Mouse (Mus musculus) MEL (cell line): Measurements from ENCODE around the gene Slc22a21. TPM values are rescaled to one million over a fixed set of nuclear protein-coding genes. Genes with fewer than 3 reads are reported as not detected.

Experiments used
- DNase-seq: peaks from one replicate; pipeline ENCODE4 v3.0.0; 2011; ENCODE audit warnings: low read depth, low spot score
- H3K27ac ChIP-seq: 2 replicates; pipeline ENCODE4 v1.5.1; 2012; ENCODE audit warnings: low read depth, mild to moderate bottlenecking, control low read depth, low read length, moderate library complexity; ENCODE audit not compliant: control insufficient read depth
- H3K27me3 ChIP-seq, 2 experiments: fragments of 150-350 bp in 1 of 2; sonication (generic) in 1 of 2; 2 replicates each; pipeline ENCODE4 v1.6.1; 2012; ENCODE audit warnings: low read length in 2 of 2, mild to moderate bottlenecking in 2 of 2, improper control_type of control experiment in 1 of 2, moderate library complexity in 1 of 2; ENCODE audit not compliant: insufficient read depth in 2 of 2, control insufficient read depth in 1 of 2
- H3K36me3 ChIP-seq, 2 experiments: 2 replicates each; pipeline ENCODE4 v1.6.1; 2012 to 2014; ENCODE audit warnings: low read length in 2 of 2, improper control_type of control experiment in 1 of 2, inconsistent platforms in 1 of 2, mild to moderate bottlenecking in 1 of 2; ENCODE audit not compliant: insufficient read depth in 2 of 2, control insufficient read depth in 1 of 2
- H3K4me1 ChIP-seq, 2 experiments: fragments of 150-350 bp in 1 of 2; sonication (generic) in 1 of 2; 2 replicates each; pipeline ENCODE4 v1.6.1; 2012; ENCODE audit warnings: low read length in 2 of 2, improper control_type of control experiment in 1 of 2, mild to moderate bottlenecking in 1 of 2; ENCODE audit not compliant: insufficient read depth in 2 of 2, control insufficient read depth in 1 of 2
- H3K4me3 ChIP-seq, 2 experiments: fragments of 150-350 bp in 1 of 2; sonication (generic) in 1 of 2; 2 replicates each; pipeline ENCODE4 v1.5.1; 2012; ENCODE audit warnings: low read depth in 2 of 2, low read length in 2 of 2, mild to moderate bottlenecking in 2 of 2, moderate library complexity in 2 of 2, control low read depth in 1 of 2, improper control_type of control experiment in 1 of 2; ENCODE audit not compliant: control insufficient read depth in 1 of 2, insufficient read depth in 1 of 2
- H3K79me2 ChIP-seq: 2 replicates; pipeline ENCODE4 v1.6.1; 2012; ENCODE audit warnings: mild to moderate bottlenecking, low read length, moderate library complexity; ENCODE audit not compliant: control insufficient read depth, poor library complexity, insufficient read depth
- H3K9ac ChIP-seq: 2 replicates; pipeline ENCODE4 v1.6.1; 2012; ENCODE audit warnings: low read depth, mild to moderate bottlenecking, control low read depth, low read length, moderate library complexity; ENCODE audit not compliant: control insufficient read depth, poor library complexity, severe bottlenecking
- H3K9me3 ChIP-seq: fragments of 150-350 bp; sonication (generic); replicated peaks from 2 replicates; pipeline ENCODE4 v1.6.1; 2012; ENCODE audit warnings: mild to moderate bottlenecking, low read length, improper control_type of control experiment, moderate library complexity; ENCODE audit not compliant: insufficient read depth
- CHD1 ChIP-seq: IDR thresholded peaks from 2 replicates; pipeline ENCODE4 v1.6.1; 2012; ENCODE audit warnings: low read depth, mild to moderate bottlenecking, inconsistent platforms, low read length, improper control_type of control experiment
- E2F4 ChIP-seq: IDR thresholded peaks from 2 replicates; pipeline ENCODE4 v1.6.1; 2011; ENCODE audit warnings: low read depth, low read length, improper control_type of control experiment, borderline replicate concordance
- ELF1 ChIP-seq: IDR thresholded peaks from 2 replicates; pipeline ENCODE4 v1.6.1; 2014; ENCODE audit warnings: low read depth, mild to moderate bottlenecking, inconsistent platforms, low read length, improper control_type of control experiment, moderate library complexity
- EP300 ChIP-seq, 2 experiments: IDR thresholded peaks; 2 replicates each; pipeline ENCODE4 v1.6.1; 2011; ENCODE audit warnings: improper control_type of control experiment in 2 of 2, low read length in 2 of 2, low read depth in 1 of 2, mild to moderate bottlenecking in 1 of 2
- GABPA ChIP-seq: IDR thresholded peaks from 2 replicates; pipeline ENCODE4 v1.6.1; 2012; ENCODE audit warnings: low read depth, mild to moderate bottlenecking, inconsistent platforms, low read length, improper control_type of control experiment, moderate library complexity
- HCFC1 ChIP-seq: IDR thresholded peaks from 2 replicates; pipeline ENCODE4 v1.6.1; 2012; ENCODE audit warnings: low read depth, mild to moderate bottlenecking, inconsistent platforms, low read length, improper control_type of control experiment, moderate library complexity
- MAX ChIP-seq: IDR thresholded peaks from 2 replicates; pipeline ENCODE4 v1.6.1; 2011; ENCODE audit warnings: low read length, improper control_type of control experiment
- MYB ChIP-seq: IDR thresholded peaks from 2 replicates; pipeline ENCODE4 v1.6.1; 2011; ENCODE audit warnings: mild to moderate bottlenecking, low read depth, low read length, improper control_type of control experiment
- NRF1 ChIP-seq: IDR thresholded peaks from 2 replicates; pipeline ENCODE4 v1.6.1; 2014; ENCODE audit warnings: low read depth, mild to moderate bottlenecking, inconsistent platforms, low read length, improper control_type of control experiment, moderate library complexity; ENCODE audit not compliant: poor library complexity, insufficient read depth, severe bottlenecking
- POLR2AphosphoS5 ChIP-seq: IDR thresholded peaks from 2 replicates; pipeline ENCODE4 v1.6.1; 2012; ENCODE audit warnings: low read depth, borderline replicate concordance, mild to moderate bottlenecking, inconsistent platforms, low read length, moderate library complexity, mixed read lengths
- RCOR1 ChIP-seq: IDR thresholded peaks from 2 replicates; pipeline ENCODE4 v1.6.1; 2012; ENCODE audit warnings: low read depth, mild to moderate bottlenecking, inconsistent platforms, low read length, improper control_type of control experiment
- SMC3 ChIP-seq: IDR thresholded peaks from 2 replicates; pipeline ENCODE4 v1.6.1; 2011; ENCODE audit warnings: low read depth, low read length, improper control_type of control experiment
- TAL1 ChIP-seq: IDR thresholded peaks from 2 replicates; pipeline ENCODE4 v1.6.1; 2012; ENCODE audit warnings: mild to moderate bottlenecking, inconsistent platforms, low read length, moderate library complexity, mixed read lengths
- USF1 ChIP-seq: IDR thresholded peaks from 2 replicates; pipeline ENCODE4 v1.6.1; 2014; ENCODE audit warnings: low read depth, mild to moderate bottlenecking, inconsistent platforms, low read length, improper control_type of control experiment, moderate library complexity
- ZC3H11A ChIP-seq: IDR thresholded peaks from 2 replicates; pipeline ENCODE4 v1.6.1; 2012; ENCODE audit warnings: low read depth, mild to moderate bottlenecking, inconsistent platforms, low read length, improper control_type of control experiment
- polyA plus RNA-seq, 2 experiments: library from polyadenylated mRNA; stranded (reverse) in 1 of 2; unstranded in 1 of 2; fragments of >175 nt in 1 of 2; fragments of >200 nt in 1 of 2; gene quantifications; 2 replicates each; pipeline versions ENCODE4 v1.2.1 to v1.2.4; 2012; ENCODE audit warnings: low replicate concordance in 2 of 2, low read depth in 1 of 2; ENCODE audit not compliant: insufficient read length in 2 of 2, insufficient read depth in 1 of 2, missing spikeins in 1 of 2
- total RNA-seq: library from RNA; depleted of rRNA; stranded (reverse); fragments of 300-350 nt; gene quantifications from 2 replicates; pipeline ENCODE4 v1.2.3, GENCODE M21; 2012

Gene Slc22a21
- total and polyA plus RNA-seq, 3 experiments = 4.7 to 6.9 TPM; not detected in 1

- TF ChIP-seq NRF1 (no peak), ZC3H11A (no peak), SMC3 (no peak)
These were observed 51.5 kb downstream of the Slc22a21 start (continued) for GRCm38 (mm10) chr11:53928585-53928984.

DNA sequence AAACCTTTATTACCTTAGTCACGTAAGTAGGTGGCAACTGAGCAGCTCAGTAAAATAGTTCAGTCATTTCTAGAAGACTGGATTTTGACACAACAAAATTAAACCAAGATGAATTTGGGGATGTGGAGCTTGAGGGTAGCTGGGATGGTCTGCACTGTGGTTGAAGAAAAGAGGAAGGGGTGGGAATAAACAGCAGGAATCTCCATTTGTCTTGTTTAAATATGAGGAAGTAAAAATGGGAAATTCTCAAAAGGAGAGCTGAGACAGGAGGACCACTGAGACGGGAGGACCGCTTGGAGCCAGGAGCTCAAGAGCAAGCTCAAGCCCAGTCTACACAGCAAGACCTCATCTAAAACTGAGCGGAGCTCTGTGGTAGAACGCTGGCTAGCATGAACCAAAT is 53.8 kb downstream of the Slc22a21 start:
- Histone ChIP-seq H3K27me3 (peaks cover 1 to 10% of the 10 kb centered on the region in 2 experiments; a peak in 3 of 4 replicates), H3K9me3 (no peaks in the 10 kb centered on the region), H3K79me2 (no peaks in the 10 kb centered on the region), H3K27ac (no peak overlapping the region), H3K36me3 (no peaks in the 10 kb centered on the region), H3K4me3 (no peak overlapping the region), H3K9ac (no peak overlapping the region), H3K4me1 (peaks cover 2 to 4% of the 10 kb centered on the region in 2 experiments; a peak in 3 of 4 replicates)
- no peak for DNase-seq
- TF ChIP-seq GABPA (no peak), USF1 (no peak), TAL1 (no peak), CHD1 (no peak), SMC3 (no peak), MYB (no peak), E2F4 (no peak), HCFC1 (no peak), POLR2AphosphoS5 (no peak), ELF1 (no peak)

- Histone ChIP-seq H3K27ac (no peak overlapping the region), H3K9ac (no peak overlapping the region), H3K36me3 (no peaks in the 10 kb centered on the region), H3K79me2 (no peaks in the 10 kb centered on the region), H3K4me1 (no peaks in the 10 kb centered on the region), H3K4me3 (no peak overlapping the region)
- TF ChIP-seq E2F4 = no peak
- no peak for TF ChIP-seq MAX
- TF ChIP-seq NRF1 = no peak
- TF ChIP-seq RCOR1 = no peak
- no peak for TF ChIP-seq EP300 (IDR thresholded peaks at IDR 0.05; ENCODE audit: low read depth in 1 of 2, low read length in 2 of 2)
- TF ChIP-seq, all 39 proteins: peak for 0
- Histone ChIP-seq H3K27me3 (peaks cover 10 to 11% of the 10 kb centered on the region in 2 experiments), H3K9me3 (no peaks in the 10 kb centered on the region)
- no peak for DNase-seq
These were observed 61.3 kb downstream of the Slc22a21 start for GRCm38 (mm10) chr11:53918851-53919250.
